Mouse (Mus musculus) intestine, postnatal 0 days (tissue): ENCODE measurements around the gene Zmym6. TPM values are rescaled to one million over a fixed set of nuclear protein-coding genes. Genes with fewer than 3 reads are reported as not detected.
A peak's percentile ranks its signal among the peaks of the same experiment; 100 is the strongest.

Source experiments
- ATAC-seq: fragments of 200-750 bp; cut with Nextera tagmentation; 2 replicates; pipeline ENCODE4 v1.8.0; 2017; ENCODE audit warnings: mild to moderate bottlenecking, moderate TSS enrichment, moderate library complexity
- H3K27ac ChIP-seq: fragments of 300-500 bp; sonication (generic); 2 replicates; pipeline ENCODE4 v1.5.1; 2014; ENCODE audit warnings: mild to moderate bottlenecking, low read depth, low read length, moderate library complexity
- H3K27me3 ChIP-seq: fragments of 300-500 bp; sonication (generic); replicated peaks from 2 replicates; pipeline ENCODE4 v1.6.1; 2014; ENCODE audit warnings: low read length, mixed read lengths; ENCODE audit not compliant: control insufficient read depth, insufficient read depth
- H3K36me3 ChIP-seq: fragments of 300-500 bp; sonication (generic); 2 replicates; pipeline ENCODE4 v1.6.1; 2014; ENCODE audit warnings: mild to moderate bottlenecking, moderate library complexity; ENCODE audit not compliant: control insufficient read depth, insufficient read depth
- H3K4me1 ChIP-seq: fragments of 300-500 bp; sonication (generic); replicated peaks from 2 replicates; pipeline ENCODE4 v1.6.1; 2014; ENCODE audit warnings: antibody characterized with exemption, low read length, mixed read lengths; ENCODE audit not compliant: control insufficient read depth, insufficient read depth
- H3K4me2 ChIP-seq: fragments of 300-500 bp; sonication (generic); replicated peaks from 2 replicates; pipeline ENCODE4 v1.6.1; 2014; ENCODE audit warnings: low read depth, mild to moderate bottlenecking, moderate library complexity
- H3K4me3 ChIP-seq: fragments of 300-500 bp; sonication (generic); 2 replicates; pipeline ENCODE4 v1.5.1; 2014; ENCODE audit warnings: low read depth, low read length
- H3K9ac ChIP-seq: fragments of 300-500 bp; sonication (generic); 2 replicates; pipeline ENCODE4 v1.6.1; 2014; ENCODE audit warnings: mild to moderate bottlenecking, low read depth, low read length
- H3K9me3 ChIP-seq: fragments of 300-500 bp; sonication (generic); 2 replicates; pipeline ENCODE4 v1.6.1; 2016; ENCODE audit warnings: mixed run types; ENCODE audit not compliant: control insufficient read depth
- CTCF ChIP-seq: sonication (generic); IDR thresholded peaks from 2 replicates; pipeline ENCODE4 v1.5.1; 2016; ENCODE audit warnings: low read depth, mild to moderate bottlenecking, control low read depth, antibody characterized with exemption, moderate library complexity
- WGBS: fragments of 180-500 bp; shearing (Covaris S2); extraction: QIAGEN DNeasy Blood & Tissue Kit; methylation state at CpG from one replicate; pipeline ENCODE4 v1.1.7; 2014; 5-methylcytosine and 5-hydroxymethylcytosine counted together
- polyA plus RNA-seq: library from polyadenylated mRNA; unstranded; fragments of >200 nt; fragmentation: Nextera tagmentation; extraction: Ambion mirVana; gene quantifications from 2 replicates; pipeline ENCODE4 v1.2.1, GENCODE M21; 2015

Gene Zmym6
- polyA plus RNA-seq, 1 experiment from 2014 or later = 5.0 TPM

GRCm38 (mm10) chr4:127107566-127107965 is 30.4 kb downstream of the Zmym6 start:
- no peak for TF ChIP-seq CTCF
- H3K4me1 ChIP-seq = no peaks in the 10 kb centered on the region
- H3K27ac ChIP-seq = no peak overlapping the region
- no peak overlapping the region for H3K4me2 ChIP-seq
- no peak overlapping the region for H3K4me3 ChIP-seq
- ATAC-seq = no peak
- no peaks in the 10 kb centered on the region for H3K9me3 ChIP-seq
- H3K27me3 ChIP-seq = no peaks in the 10 kb centered on the region
- WGBS = 95% methylated on average over 4 of the region's 4 CpGs
- peaks cover 11% of the 10 kb centered on the region for H3K36me3 ChIP-seq
- H3K9ac ChIP-seq = no peak overlapping the region

- no peaks in the 10 kb centered on the region for H3K4me1 ChIP-seq
- H3K9me3 ChIP-seq = no peaks in the 10 kb centered on the region
- no peak overlapping the region for H3K4me2 ChIP-seq
- no peaks in the 10 kb centered on the region for H3K27me3 ChIP-seq
- ATAC-seq = no peak
- H3K9ac ChIP-seq = no peak overlapping the region
- peaks cover 8% of the 10 kb centered on the region for H3K36me3 ChIP-seq
- TF ChIP-seq CTCF = no peak
- H3K4me3 ChIP-seq = no peak overlapping the region
- no peak overlapping the region for H3K27ac ChIP-seq
- WGBS = 76% methylated on average over 4 of the region's 4 CpGs
Observed at GRCm38 (mm10) chr4:127110570-127110969, 33.4 kb downstream of the Zmym6 start.

- no peak within 1 kb of the TSS for H3K9ac ChIP-seq
- no peaks in the 10 kb centered on the region for H3K27me3 ChIP-seq
- no peak within 1 kb of the TSS for H3K27ac ChIP-seq
- WGBS = 95% methylated on average over 5 of the region's 5 CpGs
- H3K4me3 ChIP-seq = no peak within 1 kb of the TSS
- peaks cover 4% of the 10 kb centered on the region; the same call in 1 of the 2 replicates for H3K36me3 ChIP-seq
- no peaks in the 10 kb centered on the region for H3K9me3 ChIP-seq
- TF ChIP-seq CTCF = no peak
- no peak for ATAC-seq
- no peaks in the 10 kb centered on the region for H3K4me1 ChIP-seq
- H3K4me2 ChIP-seq = no peak within 1 kb of the TSS
Observed at GRCm38 (mm10) chr4:127123391-127123790, 46.2 kb downstream of the Zmym6 start, which contains the start of gene Tmem35b. Gene Tmem35b, plus strand, starts transcription at chr4:127123691.

DNA sequence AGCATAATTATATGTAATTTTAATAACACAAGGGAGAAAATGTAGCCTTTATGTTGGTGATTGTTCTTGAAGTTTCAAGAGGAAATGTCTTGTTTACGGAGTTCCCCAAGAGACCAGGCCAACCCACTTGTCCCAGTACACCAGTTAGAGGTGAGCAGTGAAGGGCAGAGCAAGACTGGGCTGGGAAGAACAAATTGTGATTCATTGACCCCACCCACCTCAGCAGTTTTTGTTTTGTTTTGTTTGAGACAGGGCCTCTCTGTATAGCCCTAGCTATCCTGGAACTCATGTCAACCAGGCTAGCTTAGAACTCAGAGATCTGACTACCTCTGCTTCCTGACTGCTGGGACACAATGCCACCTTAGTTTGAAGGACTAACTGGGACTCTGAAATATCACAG is 47.1 kb downstream of the Zmym6 start:
- WGBS = 81% methylated on average over 1 of the region's 1 CpGs
- H3K9me3 ChIP-seq = no peaks in the 10 kb centered on the region
- no peaks in the 10 kb centered on the region for H3K27me3 ChIP-seq
- H3K9ac ChIP-seq = no peak overlapping the region
- H3K4me3 ChIP-seq = no peak overlapping the region
- H3K4me2 ChIP-seq = no peak overlapping the region
- H3K27ac ChIP-seq = no peak overlapping the region
- no peak for ATAC-seq
- H3K36me3 ChIP-seq = peaks cover 4% of the 10 kb centered on the region; the same call in 1 of the 2 replicates
- no peaks in the 10 kb centered on the region for H3K4me1 ChIP-seq
- TF ChIP-seq CTCF = no peak

- Histone ChIP-seq H3K27ac (no peak overlapping the region), H3K9me3 (no peaks in the 10 kb centered on the region), H3K27me3 (no peaks in the 10 kb centered on the region), H3K4me3 (peak overlapping the region; percentile 53), H3K9ac (peak overlapping the region; percentile 62), H3K4me1 (no peaks in the 10 kb centered on the region), H3K4me2 (peak overlapping the region; percentile 80), H3K36me3 (peaks cover 4% of the 10 kb centered on the region; the same call in 1 of the 2 replicates)
- WGBS = under 1% methylated on average over 35 of the region's 35 CpGs
- TF ChIP-seq CTCF = no peak
- peak; percentile 95 for ATAC-seq
Observed at GRCm38 (mm10) chr4:127125834-127126463, 48.8 kb downstream of the Zmym6 start.

GRCm38 (mm10) chr4:127134687-127135086 is 57.5 kb downstream of the Zmym6 start:
- H3K4me1 ChIP-seq = no peaks in the 10 kb centered on the region
- ATAC-seq = no peak
- H3K36me3 ChIP-seq = no peaks in the 10 kb centered on the region
- no peak for TF ChIP-seq CTCF
- H3K27me3 ChIP-seq = no peaks in the 10 kb centered on the region
- H3K9me3 ChIP-seq = no peaks in the 10 kb centered on the region
- no peak overlapping the region for H3K4me2 ChIP-seq
- H3K9ac ChIP-seq = no peak overlapping the region
- WGBS = 49% methylated on average over 1 of the region's 1 CpGs
- H3K27ac ChIP-seq = no peak overlapping the region
- H3K4me3 ChIP-seq = no peak overlapping the region
